Mouse (Mus musculus): ENCODE measurements around the gene Rnf11.
A peak's percentile ranks its signal among the peaks of the same experiment; 100 is the strongest.
"Not testable (repeated sequence)": the region's sequence is repeated elsewhere in the genome, so short reads cannot be mapped to it uniquely, and the experiment has no call there.

The Rnf11 gene

DNA sequence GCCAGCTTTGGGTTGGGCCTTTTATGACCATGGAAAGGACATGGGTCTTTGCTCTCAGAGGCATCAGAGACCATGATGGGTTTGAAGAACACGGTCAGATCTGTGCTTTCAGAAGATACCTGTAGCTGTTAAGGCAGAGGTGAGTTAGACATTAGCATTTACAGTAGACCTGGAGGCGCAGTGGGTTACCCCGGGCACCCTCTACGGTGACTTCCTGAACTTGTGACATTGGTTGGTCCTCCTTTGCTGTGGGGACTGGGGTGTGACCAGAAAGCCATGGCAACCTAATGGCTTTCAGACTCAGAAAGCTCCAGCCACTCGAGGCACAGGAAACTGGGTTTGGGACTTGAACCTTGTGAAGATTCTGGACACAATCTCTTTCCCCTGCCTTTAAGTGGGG lies 72.3 kb downstream of the Rnf11 start:
- no peak for DNase-seq (ENCODE audit: low spot score in 2 of 2)

DNA sequence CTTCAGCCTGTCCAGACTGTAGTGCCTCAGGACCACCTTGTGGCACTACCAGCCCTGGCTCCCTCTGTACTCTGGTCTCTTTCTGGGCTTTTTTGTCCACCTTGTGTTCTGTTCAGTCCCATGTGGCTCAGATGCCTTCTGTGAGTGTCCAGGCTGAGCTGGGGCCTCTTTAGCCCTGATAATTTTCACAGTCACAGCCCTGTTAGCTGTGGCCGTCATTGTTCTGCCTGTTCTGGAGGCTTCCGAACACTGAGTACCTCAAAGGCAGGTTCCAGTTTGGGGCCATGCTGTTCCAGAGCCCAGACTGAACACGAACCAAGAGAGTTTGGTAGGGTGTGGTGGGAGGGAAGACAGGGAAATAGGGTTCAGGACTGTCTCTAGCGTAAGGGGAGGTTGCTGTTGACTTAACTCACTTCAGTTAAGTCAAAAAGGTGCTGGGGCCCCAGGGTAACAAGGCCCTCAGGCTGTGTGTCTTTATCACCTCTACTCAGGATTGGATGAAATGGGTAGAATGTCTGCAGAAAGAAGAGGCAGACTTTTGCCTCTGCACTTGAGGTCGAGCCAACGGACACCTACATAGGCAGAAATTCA lies 73.1 kb downstream of the Rnf11 start:
- no peak for DNase-seq (ENCODE audit: low spot score in 2 of 2)

DNA sequence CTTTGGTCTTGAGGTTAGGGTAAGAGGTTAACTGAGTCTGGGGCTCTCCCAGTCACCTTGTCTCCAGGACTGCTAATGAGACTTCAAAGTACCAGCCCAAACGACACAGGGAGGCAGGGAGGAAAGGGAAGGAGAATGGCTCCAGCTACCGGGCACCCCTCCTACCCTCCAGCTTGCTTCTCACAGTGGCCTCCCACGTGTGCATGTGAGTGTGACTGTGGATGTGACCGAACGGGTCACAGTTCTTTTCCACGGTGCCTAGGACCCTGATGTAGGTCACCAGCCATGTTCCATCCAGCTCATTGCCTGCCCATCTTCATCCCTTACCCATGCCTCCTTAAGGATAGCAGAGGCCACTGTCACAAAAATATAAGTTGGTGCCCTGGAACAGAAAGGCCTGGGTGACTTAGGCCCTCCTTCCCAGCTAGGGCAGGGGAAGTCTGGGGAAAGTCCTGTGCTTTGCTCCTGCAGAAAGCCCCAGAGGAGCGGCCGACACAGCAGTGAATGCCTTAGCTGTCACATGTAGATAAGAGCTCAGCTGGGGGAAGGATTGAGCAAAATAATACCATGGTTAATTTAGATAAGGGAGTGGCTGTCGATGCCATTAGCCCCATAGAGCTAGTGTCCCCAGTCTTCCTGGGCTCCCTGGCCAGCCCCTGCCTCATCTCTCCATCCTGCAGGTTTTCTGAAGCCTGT lies 73.7 kb downstream of the Rnf11 start:
- no peak for DNase-seq (ENCODE audit: low spot score in 2 of 2)

DNA sequence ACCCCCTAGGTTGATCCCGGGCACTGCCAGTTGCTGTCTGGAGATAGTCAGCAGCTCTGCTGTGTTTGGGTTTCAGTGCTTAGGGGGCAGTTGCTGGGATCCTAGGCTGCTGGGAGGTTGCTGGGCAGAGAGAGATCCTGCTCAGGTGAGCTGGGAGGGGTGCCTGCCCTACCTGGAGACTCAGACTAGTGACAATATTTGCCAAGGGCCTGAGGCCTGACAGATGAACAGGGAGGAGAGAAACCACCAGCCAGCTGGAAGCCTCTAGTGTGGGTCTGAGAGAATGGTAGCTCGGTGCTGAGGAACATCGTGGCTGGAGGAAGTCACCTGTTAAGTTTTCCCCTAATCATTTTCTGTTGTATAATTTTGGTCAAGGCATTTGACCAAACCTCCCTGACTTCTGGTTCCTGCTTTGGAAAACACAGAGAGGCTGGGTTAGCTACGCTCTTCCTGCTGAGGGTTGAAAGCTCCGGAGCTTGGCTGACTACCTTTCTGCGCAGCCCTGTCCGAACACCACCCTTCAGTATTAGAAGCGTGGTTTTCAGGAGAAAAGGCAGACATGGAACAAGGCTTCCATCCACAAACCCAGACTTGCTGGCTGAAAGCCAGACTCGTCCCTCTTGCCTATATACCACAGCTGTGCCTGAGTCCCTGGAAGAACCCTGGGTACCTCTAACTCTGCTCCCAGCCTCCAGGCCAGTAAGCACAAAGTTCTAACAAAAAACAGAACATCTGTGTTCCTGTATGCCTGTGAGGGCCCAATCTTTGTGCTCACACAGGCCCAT lies 76.6 kb downstream of the Rnf11 start:
- no peak for DNase-seq (ENCODE audit: low spot score in 2 of 2)

DNA sequence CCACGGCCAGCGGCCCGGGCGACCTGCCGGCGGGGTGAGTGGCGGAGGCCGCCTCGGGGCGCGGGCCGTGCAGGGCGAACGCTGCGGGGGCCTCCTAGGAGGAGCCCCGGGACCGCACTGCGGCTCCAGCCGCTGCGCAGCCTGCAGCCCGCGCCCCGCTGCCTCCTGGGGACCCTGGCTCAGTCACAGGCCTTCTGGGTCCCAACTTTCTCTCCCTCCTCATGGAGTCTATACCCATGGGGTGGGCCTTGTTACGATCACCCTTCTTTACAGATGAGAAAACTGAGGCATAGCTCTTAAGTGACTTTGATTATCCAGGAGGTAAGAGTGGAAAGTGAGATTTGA lies 77.4 kb downstream of the Rnf11 start:
- DNase-seq (ENCODE audit: low spot score in 2 of 2), result no peak

DNA sequence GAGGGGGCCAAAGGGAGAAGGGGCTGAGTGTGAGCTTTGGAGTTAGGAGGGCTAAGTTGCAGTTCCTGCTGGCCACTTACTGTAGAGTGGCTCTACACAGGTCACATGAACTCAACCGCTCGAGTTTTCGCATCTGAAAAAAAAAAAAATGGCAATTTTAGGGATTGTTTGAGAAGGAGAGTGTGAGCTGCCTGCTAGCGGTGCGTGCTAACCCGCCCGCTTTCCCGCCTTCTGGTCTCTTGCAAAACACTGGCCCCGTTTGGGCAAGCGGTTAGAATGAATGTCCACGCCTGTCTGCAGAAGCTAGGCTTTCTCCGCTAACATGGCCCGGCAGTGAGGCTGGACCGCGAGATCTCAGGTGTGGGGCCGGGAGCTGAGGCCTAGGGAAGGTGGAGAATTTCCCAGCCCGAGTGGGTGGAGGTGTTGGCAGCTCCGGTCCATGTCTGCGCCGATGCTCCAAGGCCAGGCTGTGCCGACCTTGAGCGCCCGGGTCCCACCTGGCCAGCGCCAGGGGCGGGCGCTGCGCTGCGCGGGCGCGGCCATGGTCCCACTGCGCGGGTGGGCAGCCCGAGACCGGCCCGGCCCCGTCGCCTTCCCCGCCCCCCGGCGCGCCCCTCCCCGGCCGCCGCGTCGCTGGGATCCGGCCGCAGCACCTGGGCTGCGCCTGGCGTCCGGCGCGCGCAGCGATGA lies 77.9 kb downstream of the Rnf11 start, which contains the start of gene Ttc39a:
Gene Ttc39a, plus strand, starts transcription at position 138 of the 690 bp plus-strand sequence.
- DNase-seq (ENCODE audit: low spot score in 2 of 2), result peak; percentile 15 to 31

DNA sequence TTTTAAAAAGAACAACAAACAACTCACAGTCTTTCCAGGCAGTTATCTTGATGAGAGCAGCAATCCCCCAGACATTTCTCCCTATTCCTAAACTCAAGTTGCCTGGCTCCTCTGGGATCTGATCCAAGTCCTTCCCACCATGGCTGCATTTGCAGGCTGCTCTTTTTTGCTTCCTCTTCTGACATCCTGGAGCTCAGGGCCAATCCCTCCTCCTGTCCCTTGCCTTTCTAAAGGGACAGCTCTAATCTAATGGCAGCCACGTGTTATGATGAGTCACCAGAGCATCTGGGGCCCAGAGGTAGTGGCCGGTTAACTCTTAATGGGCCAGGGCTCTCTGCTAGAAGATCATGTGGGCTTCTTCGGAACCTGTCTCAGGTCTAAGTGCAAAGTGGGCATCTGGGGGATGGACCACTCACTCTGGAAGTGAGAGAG lies 78.5 kb downstream of the Rnf11 start:
- DNase-seq (ENCODE audit: low spot score in 2 of 2), result peak; percentile 53 to 64

DNA sequence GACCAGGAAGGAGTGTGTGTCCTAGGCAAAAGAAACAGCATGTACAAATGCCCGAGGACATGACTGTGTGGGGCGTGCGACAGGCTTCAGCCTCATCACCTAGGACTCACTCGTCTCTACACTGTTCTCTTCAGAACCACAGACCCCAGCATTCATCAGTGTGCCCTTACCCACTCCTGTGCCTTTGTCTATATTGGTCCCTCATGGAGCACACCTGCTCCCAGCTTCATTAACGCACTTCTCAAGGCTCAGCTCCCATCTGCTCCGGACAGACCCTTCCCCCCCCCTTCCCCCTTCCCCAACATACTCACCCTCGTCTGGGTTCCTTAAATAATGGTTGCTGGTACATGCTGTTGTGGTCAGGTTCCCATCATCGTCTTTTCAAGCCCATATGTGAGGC lies 79.1 kb downstream of the Rnf11 start:
- no peak for DNase-seq (ENCODE audit: low spot score in 2 of 2)

DNA sequence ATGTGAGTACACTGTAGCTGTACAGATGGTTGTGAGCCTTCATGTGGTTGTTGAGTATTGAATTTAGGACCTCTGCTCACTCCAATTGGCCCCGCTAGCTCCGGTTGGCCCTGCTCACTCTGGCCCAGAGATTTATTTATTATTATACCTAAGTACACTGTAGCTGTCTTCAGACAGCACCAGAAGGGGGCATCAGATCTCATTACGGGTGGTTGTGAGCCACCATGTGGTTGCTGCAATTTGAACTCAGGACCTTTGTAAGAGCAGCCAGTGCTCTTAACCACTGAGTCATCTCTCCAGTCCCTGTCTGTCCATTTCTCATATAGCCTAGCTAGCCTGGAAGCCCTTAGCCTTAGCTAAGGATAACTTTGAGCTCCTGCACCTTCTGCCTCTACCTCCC lies 79.6 kb downstream of the Rnf11 start:
- DNase-seq (ENCODE audit: low spot score in 2 of 2), result not testable (repeated sequence)

DNA sequence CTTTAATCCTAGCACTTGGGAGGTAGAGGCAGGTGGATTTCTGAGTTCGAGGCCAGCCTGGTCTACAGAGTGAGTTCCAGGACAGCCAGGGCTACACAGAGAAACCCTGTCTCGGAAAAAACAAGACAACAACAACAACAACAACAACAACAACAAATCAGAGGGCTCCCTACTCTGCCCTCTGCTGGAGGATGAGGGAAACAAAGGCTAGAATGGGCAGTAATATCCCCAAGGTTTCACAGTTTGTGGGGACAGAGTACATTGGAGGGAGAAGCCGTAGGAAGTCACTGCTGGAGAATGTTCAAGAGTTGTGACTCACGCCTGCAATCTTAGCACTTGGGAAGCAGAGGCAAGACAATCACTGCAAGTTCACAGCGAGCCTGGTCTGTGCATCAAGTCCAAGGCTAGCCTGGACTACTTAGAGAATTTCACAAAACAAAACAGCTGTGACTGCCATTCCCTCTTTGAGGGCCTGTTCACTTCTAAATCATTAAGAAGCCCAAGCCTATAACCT lies 83.3 kb downstream of the Rnf11 start:
- DNase-seq (ENCODE audit: low spot score in 2 of 2), result no peak
